Mouse (Mus musculus) lung, postnatal 0 days (tissue): ENCODE data around the gene Baiap2. TPM values are rescaled to one million over a fixed set of nuclear protein-coding genes. Genes with fewer than 3 reads are reported as not detected.

Source experiments
- ATAC-seq: fragments of 200-750 bp; cut with Nextera tagmentation; 2 replicates; pipeline ENCODE4 v1.8.0; 2017; ENCODE audit warnings: moderate library complexity
- DNase-seq: peaks from one replicate; pipeline ENCODE4 v3.0.0-alpha.2; 2016; ENCODE audit warnings: low spot score
- H3K27ac ChIP-seq: fragments of 300-500 bp; sonication (generic); 2 replicates; pipeline ENCODE4 v1.5.1; 2014; ENCODE audit warnings: antibody characterized with exemption, mild to moderate bottlenecking, low read length, mixed read lengths
- H3K27me3 ChIP-seq: fragments of 300-500 bp; sonication (generic); replicated peaks from 2 replicates; pipeline ENCODE4 v1.6.1; 2014; ENCODE audit warnings: low read length, mixed read lengths; ENCODE audit not compliant: insufficient read depth
- H3K36me3 ChIP-seq: fragments of 300-500 bp; sonication (generic); 2 replicates; pipeline ENCODE4 v1.6.1; 2014; ENCODE audit warnings: low read length, mixed read lengths; ENCODE audit not compliant: insufficient read depth
- H3K4me1 ChIP-seq: fragments of 300-500 bp; sonication (generic); 2 replicates; pipeline ENCODE4 v1.6.1; 2014; ENCODE audit warnings: antibody characterized with exemption, low read depth, low read length, mixed read lengths; ENCODE audit not compliant: insufficient read depth
- H3K4me2 ChIP-seq: fragments of 300-500 bp; sonication (generic); replicated peaks from 2 replicates; pipeline ENCODE4 v1.6.1; 2014; ENCODE audit warnings: low read depth, mild to moderate bottlenecking, low read length, moderate library complexity, mixed read lengths
- H3K4me3 ChIP-seq: fragments of 300-500 bp; sonication (generic); 2 replicates; pipeline ENCODE4 v1.5.1; 2014; ENCODE audit warnings: low read depth, low read length
- H3K9ac ChIP-seq: fragments of 300-500 bp; sonication (generic); replicated peaks from 2 replicates; pipeline ENCODE4 v1.6.1; 2014; ENCODE audit warnings: low read depth, mild to moderate bottlenecking
- H3K9me3 ChIP-seq: fragments of 300-500 bp; sonication (generic); 2 replicates; pipeline ENCODE4 v1.6.1; 2016; ENCODE audit warnings: low read length, mixed read lengths
- CTCF ChIP-seq: IDR thresholded peaks from 2 replicates; pipeline ENCODE4 v1.5.1; 2016; ENCODE audit warnings: antibody characterized with exemption, mild to moderate bottlenecking
- EP300 ChIP-seq: IDR thresholded peaks from 2 replicates; pipeline ENCODE4 v1.6.1; 2016; ENCODE audit warnings: antibody characterized with exemption, mild to moderate bottlenecking, control low read depth
- WGBS: fragments of 180-500 bp; shearing (Covaris S2); extraction: QIAGEN DNeasy Blood & Tissue Kit; methylation state at CpG from one replicate; pipeline ENCODE4 v1.1.7; 2014; 5-methylcytosine and 5-hydroxymethylcytosine counted together
- polyA plus RNA-seq: library from polyadenylated mRNA; unstranded; fragments of >200 nt; fragmentation: Nextera tagmentation; extraction: Ambion mirVana; gene quantifications from 2 replicates; pipeline ENCODE4 v1.2.1, GENCODE M21; 2015

Baiap2 gene
- polyA plus RNA-seq, 1 experiment from 2014 or later, result 52.6 TPM

GRCm38 (mm10) chr11:119928023-119928681 is 14.4 kb upstream of the Baiap2 start:
- H3K4me3 ChIP-seq, result no peak overlapping the region
- H3K9me3 ChIP-seq, result no peaks in the 10 kb centered on the region
- H3K9ac ChIP-seq, result no peak overlapping the region
- H3K36me3 ChIP-seq, result no peaks in the 10 kb centered on the region
- H3K27me3 ChIP-seq, result no peaks in the 10 kb centered on the region
- DNase-seq (peak; percentile 55), ATAC-seq (peak; percentile 47; the same call in 1 of the 2 replicates)
- H3K4me1 ChIP-seq, result no peaks in the 10 kb centered on the region
- TF ChIP-seq EP300 (no peak), CTCF (no peak)
- 43% methylated on average over 16 of the region's 16 CpGs for WGBS
- H3K27ac ChIP-seq, result no peak overlapping the region
- H3K4me2 ChIP-seq, result peak overlapping the region; percentile 29

- 68% methylated on average over 6 of the region's 6 CpGs for WGBS
- Histone ChIP-seq H3K4me3 (no peak overlapping the region), H3K4me2 (no peak overlapping the region), H3K27ac (no peak overlapping the region), H3K4me1 (no peaks in the 10 kb centered on the region), H3K9me3 (no peaks in the 10 kb centered on the region), H3K27me3 (no peaks in the 10 kb centered on the region), H3K9ac (no peak overlapping the region), H3K36me3 (no peaks in the 10 kb centered on the region)
- TF ChIP-seq EP300 (no peak), CTCF (no peak)
- DNase-seq (no peak), ATAC-seq (no peak)
Measured at GRCm38 (mm10) chr11:119929603-119930265, 12.8 kb upstream of the Baiap2 start.

GRCm38 (mm10) chr11:119931809-119932208 is 10.8 kb upstream of the Baiap2 start:
- Histone ChIP-seq H3K9me3 (no peaks in the 10 kb centered on the region), H3K4me3 (no peak overlapping the region), H3K36me3 (no peaks in the 10 kb centered on the region), H3K27me3 (no peaks in the 10 kb centered on the region), H3K9ac (no peak overlapping the region), H3K4me2 (no peak overlapping the region), H3K4me1 (peaks cover 9% of the 10 kb centered on the region), H3K27ac (no peak overlapping the region)
- DNase-seq (no peak), ATAC-seq (no peak)
- TF ChIP-seq EP300 (no peak), CTCF (no peak)
- WGBS, result 67% methylated on average over 10 of the region's 10 CpGs

DNA sequence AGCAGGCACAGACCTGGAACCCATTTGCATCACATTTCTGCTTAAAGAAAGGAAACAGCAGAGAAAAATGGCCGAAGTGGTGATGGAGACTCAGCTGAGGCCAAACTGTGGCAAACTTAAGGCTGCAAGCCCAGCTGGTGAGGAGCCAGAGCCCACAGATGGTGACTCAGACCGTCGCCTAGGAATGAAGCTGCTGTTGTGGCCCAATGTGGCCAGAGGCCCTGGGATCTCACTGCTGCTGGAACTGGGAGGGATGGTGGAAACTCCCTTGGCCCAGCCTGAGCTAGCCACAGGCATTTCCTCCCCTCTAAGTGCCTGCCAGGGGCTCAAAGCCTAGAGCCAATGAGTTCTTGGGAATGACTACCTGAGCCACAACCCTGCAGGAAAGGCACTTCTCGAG is 9.4 kb upstream of the Baiap2 start:
- Histone ChIP-seq H3K27me3 (no peaks in the 10 kb centered on the region), H3K4me3 (no peak overlapping the region), H3K9me3 (no peaks in the 10 kb centered on the region), H3K4me1 (peaks cover 22% of the 10 kb centered on the region), H3K9ac (no peak overlapping the region), H3K4me2 (no peak overlapping the region), H3K36me3 (no peaks in the 10 kb centered on the region), H3K27ac (no peak overlapping the region)
- no peak for ATAC-seq
- no peak for DNase-seq
- WGBS, result 64% methylated on average over 4 of the region's 4 CpGs
- TF ChIP-seq EP300 (no peak), CTCF (no peak)

DNA sequence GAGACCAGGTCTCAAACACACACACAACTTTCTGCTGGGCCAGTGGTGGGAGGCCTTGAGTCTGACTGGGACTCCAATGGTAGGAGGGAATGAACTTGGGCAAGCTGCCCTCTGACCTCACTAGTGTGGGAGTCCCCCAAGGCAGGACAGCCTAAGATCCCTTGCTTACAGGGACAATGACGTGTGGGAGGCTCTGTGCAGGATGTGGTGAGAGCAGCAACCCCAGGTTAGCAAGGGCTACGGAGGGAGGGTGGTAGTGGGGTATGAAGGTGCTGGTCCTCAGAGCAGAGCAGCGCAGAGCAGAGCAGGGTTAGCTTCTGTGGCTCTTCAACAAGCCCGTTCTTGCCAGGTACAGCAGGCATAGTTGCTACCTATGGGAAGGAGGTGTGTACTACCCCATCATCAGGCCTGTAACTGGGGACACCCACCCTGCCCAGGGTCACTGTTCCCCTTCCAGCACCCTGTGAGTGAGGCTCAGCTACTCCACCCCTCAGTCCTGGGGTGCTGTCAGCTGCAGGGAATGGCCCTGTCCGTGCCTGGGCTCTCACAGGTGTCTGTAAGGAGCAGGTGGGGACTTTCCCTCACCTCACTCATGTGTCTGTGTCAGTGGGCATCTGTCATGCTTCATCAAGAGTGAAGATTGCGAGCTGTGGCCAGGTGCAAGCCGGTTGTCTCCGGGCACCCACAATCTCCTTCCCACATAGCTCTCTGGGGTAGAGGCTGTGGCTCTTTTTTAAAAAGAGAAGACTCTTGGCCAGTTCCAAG is 8.6 kb upstream of the Baiap2 start:
- TF ChIP-seq EP300, result no peak
- no peak for TF ChIP-seq CTCF
- Histone ChIP-seq H3K36me3 (no peaks in the 10 kb centered on the region), H3K9me3 (no peaks in the 10 kb centered on the region), H3K27me3 (no peaks in the 10 kb centered on the region), H3K4me2 (no peak overlapping the region), H3K4me1 (peaks cover 30% of the 10 kb centered on the region), H3K4me3 (no peak overlapping the region), H3K27ac (no peak overlapping the region), H3K9ac (no peak overlapping the region)
- ATAC-seq (no peak), DNase-seq (no peak)
- WGBS, result 81% methylated on average over 8 of the region's 8 CpGs

GRCm38 (mm10) chr11:119934773-119935172 is 7.8 kb upstream of the Baiap2 start:
- no peak for TF ChIP-seq CTCF
- TF ChIP-seq EP300, result no peak

More at GRCm38 (mm10) chr11:119934773-119935172, 7.8 kb upstream of the Baiap2 start:
- H3K9ac ChIP-seq, result no peak overlapping the region
- ATAC-seq, result no peak
- DNase-seq, result no peak
- peaks cover 31% of the 10 kb centered on the region for H3K4me1 ChIP-seq
- no peaks in the 10 kb centered on the region for H3K27me3 ChIP-seq
- no peaks in the 10 kb centered on the region for H3K36me3 ChIP-seq
- no peak overlapping the region for H3K27ac ChIP-seq
- WGBS, result 71% methylated on average over 8 of the region's 8 CpGs
- no peak overlapping the region for H3K4me3 ChIP-seq
- H3K4me2 ChIP-seq, result no peak overlapping the region
- no peaks in the 10 kb centered on the region for H3K9me3 ChIP-seq
